Mouse (Mus musculus) thymus, adult 2 months (tissue): ENCODE results near the gene Pacrg.

Experiments
- CTCF ChIP-seq: fragments of 200-500 bp; IDR thresholded peaks from 2 replicates; pipeline ENCODE4 v1.5.1; 2012; ENCODE audit warnings: mild to moderate bottlenecking, control low read depth, low read length, moderate library complexity, borderline replicate concordance; ENCODE audit not compliant: control insufficient read depth, poor library complexity, insufficient read depth; ENCODE audit errors: extremely low read depth
- POLR2A ChIP-seq: fragments of 200-500 bp; IDR thresholded peaks from 2 replicates; pipeline ENCODE4 v1.6.1; 2012; ENCODE audit warnings: mild to moderate bottlenecking, low read length, control low read depth, moderate library complexity; ENCODE audit not compliant: control insufficient read depth, poor library complexity, insufficient read depth; ENCODE audit errors: extremely low read depth

- TF ChIP-seq CTCF (no peak), POLR2A (no peak)
Measured at GRCm38 (mm10) chr17:10473826-10474384, 366.2 kb downstream of the Pacrg start.
